8 mouse cellular contexts compared by ENCODE assay signal in genomic region chr1:16798292-16798691, GRCm38 (mm10).
DNase-seq lines count a peak whose midpoint lies in the region; ATAC-seq lines count a peak whose summit lies in the region.

No protein-coding gene starts in this region.

- no peak overlapping the region for H3K4me3 ChIP-seq in midbrain, embryonic 13.5 days (replicated peaks)

- DNase-seq in adrenal gland, adult (ENCODE audit: inconsistent age in 2 of 2, low spot score in 1 of 2), result peak; percentile 70 to 91
- DNase-seq in gastrocnemius, postnatal 14 days, result peak; percentile 82
- peak; percentile 83 for DNase-seq in kidney, adult 18-20 months
- peak; percentile 69 to 82 for DNase-seq in left cerebral cortex, postnatal 36 days (ENCODE audit: low spot score in 2 of 2)
- DNase-seq in spleen, adult 12 weeks (ENCODE audit: low spot score), result peak; percentile 1

- H3K36me3 ChIP-seq in midbrain, embryonic 13.5 days, result no peaks in the 10 kb centered on the region

- H3K9me3 ChIP-seq in midbrain, embryonic 13.5 days, result no peaks in the 10 kb centered on the region

- H3K4me1 ChIP-seq in midbrain, embryonic 13.5 days (replicated peaks), result no peaks in the 10 kb centered on the region

- whole genome bisulfite sequencing in midbrain, embryonic 13.5 days, result 78% methylated on average over 6 of the region's 6 CpGs

- no peaks in the 10 kb centered on the region for H3K27me3 ChIP-seq in midbrain, embryonic 13.5 days

- no peak overlapping the region for H3K9ac ChIP-seq in midbrain, embryonic 13.5 days (replicated peaks)

- no peak overlapping the region for H3K4me2 ChIP-seq in midbrain, embryonic 13.5 days (replicated peaks)

- peak; percentile 99 for ATAC-seq in common myeloid progenitor, adult 5-6 weeks (replicated peaks; ENCODE audit: low read depth, poor library complexity, severe bottlenecking)
- peak; percentile 86 for ATAC-seq in midbrain, embryonic 13.5 days
- ATAC-seq in erythroid progenitor cell, adult 5-6 weeks (replicated peaks; ENCODE audit: low FRiP score, poor library complexity, severe bottlenecking), result no peak

- H3K27ac ChIP-seq in midbrain, embryonic 13.5 days, result no peak overlapping the region

- intact Hi-C loops in gastrocnemius, postnatal 14 days (cut with DNase I; ENCODE audit: low total_unique reads), result loop anchor here (10.0 kb wide), 1 partner anchor 327 kb away; no protein-coding TSS in a partner anchor
- intact Hi-C loops in left cerebral cortex, postnatal 36 days (cut with DNase I), result loop anchor here (2.0 kb wide), 1 partner anchor 325 kb away; no protein-coding TSS in a partner anchor

Comparison
In these comparisons a context has a peak if more than half of its experiments do, and no peak if none do; other contexts are left out.
1. DNase-seq: peak in every context shown above with its lines; median percentile 83 in kidney, adult 18-20 months; 82 in gastrocnemius, postnatal 14 days; 80 in adrenal gland, adult; 76 in left cerebral cortex, postnatal 36 days; 1 in spleen, adult 12 weeks.